Mouse (Mus musculus): ENCODE data around the gene Cd300lf. TPM values are rescaled to one million over a fixed set of nuclear protein-coding genes. Genes with fewer than 3 reads are reported as not detected.

The Cd300lf gene
- polyA plus RNA-seq, 1 experiment from 2014 or later, result not detected

GRCm38 (mm10) chr11:115098203-115098932 lies 35.4 kb downstream of the Cd300lf start:
- ChIA-PET POLR2A (no interaction called here), CTCF (no interaction called here)
- H3K27me3 ChIP-seq, result peaks cover 9% of the 10 kb centered on the region
- no peak for TF ChIP-seq CTCF (IDR thresholded peaks at IDR 0.05)
- no peak for DNase-seq (ENCODE audit: low read depth, low spot score)
- ATAC-seq, result no peak
- in situ Hi-C loops (cut with MboI; ENCODE audit: low pct_unique_long_range_greater_than_20kb), result no loop called here

GRCm38 (mm10) chr11:115092140-115092539 lies 41.7 kb downstream of the Cd300lf start:
- CTCF ChIA-PET, result no interaction called here

GRCm38 (mm10) chr11:115091362-115091901 lies 42.4 kb downstream of the Cd300lf start, which contains the start of gene Rab37:
Rab37 (plus strand) TSS chr11:115091431.
- in situ Hi-C loops (cut with MboI; ENCODE audit: low pct_unique_long_range_greater_than_20kb), result no loop called here
- POLR2A ChIA-PET, result no interaction called here
- DNase-seq (ENCODE audit: low read depth, low spot score) (no peak), ATAC-seq (no peak)
- no peak for TF ChIP-seq CTCF (IDR thresholded peaks at IDR 0.05)
- CTCF ChIA-PET, result interaction anchor here (0.6 to 1.4 kb wide), 2 partner anchors 60 to 62 kb away, joined by 3 read pairs; no protein-coding TSS in a partner anchor
- H3K27me3 ChIP-seq, result peaks cover 20% of the 10 kb centered on the region

More at GRCm38 (mm10) chr11:115092140-115092539, 41.7 kb downstream of the Cd300lf start:
- ATAC-seq (no peak), DNase-seq (ENCODE audit: low read depth, low spot score) (no peak)
- in situ Hi-C loops (cut with MboI; ENCODE audit: low pct_unique_long_range_greater_than_20kb), result no loop called here
- no peak for TF ChIP-seq CTCF (IDR thresholded peaks at IDR 0.05)
- peaks cover 18% of the 10 kb centered on the region for H3K27me3 ChIP-seq
- POLR2A ChIA-PET, result no interaction called here

- no peak for DNase-seq (ENCODE audit: low read depth, low spot score)
- ChIA-PET CTCF (interaction anchor here (1.6 kb wide), 1 partner anchor 8 kb away, joined by 4 read pairs; no protein-coding TSS in a partner anchor), POLR2A (no interaction called here)
- no peak for ATAC-seq
- in situ Hi-C loops (cut with MboI; ENCODE audit: low pct_unique_long_range_greater_than_20kb), result no loop called here
- peaks cover 26% of the 10 kb centered on the region for H3K27me3 ChIP-seq
- TF ChIP-seq CTCF (IDR thresholded peaks at IDR 0.05), result peak; percentile 47
These were observed 43.9 kb downstream of the Cd300lf start for GRCm38 (mm10) chr11:115089853-115090252.

GRCm38 (mm10) chr11:115086213-115086612 lies 47.6 kb downstream of the Cd300lf start:
- peaks cover 16% of the 10 kb centered on the region for H3K27me3 ChIP-seq
- ATAC-seq (no peak), DNase-seq (ENCODE audit: low read depth, low spot score) (no peak)
- ChIA-PET POLR2A (no interaction called here), CTCF (no interaction called here)
- in situ Hi-C loops (cut with MboI; ENCODE audit: low pct_unique_long_range_greater_than_20kb), result no loop called here
- TF ChIP-seq CTCF (IDR thresholded peaks at IDR 0.05), result no peak

- DNase-seq (ENCODE audit: low read depth, low spot score), result no peak
- in situ Hi-C loops (cut with MboI; ENCODE audit: low pct_unique_long_range_greater_than_20kb), result no loop called here
- ATAC-seq, result no peak
- ChIA-PET CTCF (interaction anchor here (2.2 kb wide), 1 partner anchor 9 kb away, joined by 7 read pairs; no protein-coding TSS in a partner anchor), POLR2A (no interaction called here)
- peaks cover 15% of the 10 kb centered on the region for H3K27me3 ChIP-seq
- TF ChIP-seq CTCF (IDR thresholded peaks at IDR 0.05), result no peak
These were observed 48.7 kb downstream of the Cd300lf start for GRCm38 (mm10) chr11:115085064-115085463.

GRCm38 (mm10) chr11:115084595-115084994 lies 49.2 kb downstream of the Cd300lf start:
- TF ChIP-seq CTCF (IDR thresholded peaks at IDR 0.05), result no peak
- ChIA-PET POLR2A (no interaction called here), CTCF (interaction anchor here (2.2 kb wide), 1 partner anchor 9 kb away, joined by 7 read pairs; no protein-coding TSS in a partner anchor)
- ATAC-seq (no peak), DNase-seq (ENCODE audit: low read depth, low spot score) (no peak)
- peaks cover 15% of the 10 kb centered on the region for H3K27me3 ChIP-seq
- in situ Hi-C loops (cut with MboI; ENCODE audit: low pct_unique_long_range_greater_than_20kb), result loop anchor here (5.0 kb wide), 1 partner anchor 73 kb away; no protein-coding TSS in a partner anchor

GRCm38 (mm10) chr11:115083376-115084139 lies 50.2 kb downstream of the Cd300lf start:
- H3K27me3 ChIP-seq, result peaks cover 15% of the 10 kb centered on the region
- DNase-seq (ENCODE audit: low read depth, low spot score) (peak; percentile 22), ATAC-seq (no peak)
- in situ Hi-C loops (cut with MboI; ENCODE audit: low pct_unique_long_range_greater_than_20kb), result loop anchor here (5.0 kb wide), 1 partner anchor 74 kb away; no protein-coding TSS in a partner anchor
- POLR2A ChIA-PET, result no interaction called here
- TF ChIP-seq CTCF (IDR thresholded peaks at IDR 0.05), result peak; percentile 94
- CTCF ChIA-PET, result interaction anchor here (0.8 to 3.8 kb wide), 5 partner anchors 10 to 99 kb away, joined by 3 to 29 read pairs (median 4); no protein-coding TSS in a partner anchor

GRCm38 (mm10) chr11:115082196-115082595 lies 51.6 kb downstream of the Cd300lf start:
- peaks cover 12% of the 10 kb centered on the region for H3K27me3 ChIP-seq
- CTCF ChIA-PET, result interaction anchor here (1.3 to 3.8 kb wide), 3 partner anchors 8 to 72 kb away, joined by 4 to 29 read pairs (median 4); no protein-coding TSS in a partner anchor
- no peak for TF ChIP-seq CTCF (IDR thresholded peaks at IDR 0.05)
- POLR2A ChIA-PET, result no interaction called here
- peak; percentile 15 for ATAC-seq
- no peak for DNase-seq (ENCODE audit: low read depth, low spot score)
- in situ Hi-C loops (cut with MboI; ENCODE audit: low pct_unique_long_range_greater_than_20kb), result loop anchor here (5.0 kb wide), 1 partner anchor 75 kb away; no protein-coding TSS in a partner anchor

- H3K27me3 ChIP-seq, result peaks cover 9% of the 10 kb centered on the region
- ATAC-seq, result no peak
- TF ChIP-seq CTCF (IDR thresholded peaks at IDR 0.05), result no peak
- DNase-seq (ENCODE audit: low read depth, low spot score), result no peak
- ChIA-PET POLR2A (interaction anchor here (1.0 kb wide), 1 partner anchor 73 kb away, joined by 3 read pairs; no protein-coding TSS in a partner anchor), CTCF (interaction anchor here (1.2 to 3.8 kb wide), 4 partner anchors 9 to 73 kb away, joined by 3 to 29 read pairs (median 4); no protein-coding TSS in a partner anchor)
- in situ Hi-C loops (cut with MboI; ENCODE audit: low pct_unique_long_range_greater_than_20kb), result loop anchor here (5.0 kb wide), 1 partner anchor 76 kb away; no protein-coding TSS in a partner anchor
These were observed 52.4 kb downstream of the Cd300lf start for GRCm38 (mm10) chr11:115081373-115081772.
